Mouse (Mus musculus): ENCODE results near the gene Kcnf1.

DNA sequence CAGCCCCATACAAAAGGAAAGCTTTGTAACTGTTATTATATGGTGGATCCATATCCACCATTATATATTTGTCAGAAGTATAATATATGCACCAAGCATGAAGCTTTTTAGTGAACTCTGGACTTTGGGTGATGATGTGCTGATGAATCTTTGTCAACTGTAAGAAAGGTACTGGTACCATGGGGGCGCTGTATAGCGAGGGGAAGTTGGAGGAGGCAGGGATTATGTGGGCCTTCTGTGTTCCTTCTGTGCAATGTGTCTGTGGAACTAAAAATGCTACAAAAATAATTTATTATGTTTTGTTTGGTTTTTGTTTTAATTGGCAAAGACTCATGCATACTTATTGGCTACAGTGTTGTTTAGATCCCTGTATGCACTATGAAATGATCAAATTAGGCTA lies 16.2 kb upstream of the Kcnf1 start:
- TF ChIP-seq EP300 (IDR thresholded peaks at IDR 0.05; ENCODE audit: insufficient read depth, low read depth, low read length) (no peak), CTCF (IDR thresholded peaks at IDR 0.05; ENCODE audit: low read depth, low read length) (no peak)

Data from ES-Bruce4 (cell line).